Mouse (Mus musculus) liver, embryonic 13.5 days (tissue): ENCODE results near the gene Abcc4. TPM values are rescaled to one million over a fixed set of nuclear protein-coding genes. Genes with fewer than 3 reads are reported as not detected.
"Not testable (repeated sequence)": the region's sequence is repeated elsewhere in the genome, so short reads cannot be mapped to it uniquely, and the experiment has no call there.

Experiments
- ATAC-seq: fragments of 200-750 bp; cut with Nextera tagmentation; 2 replicates; pipeline ENCODE4 v1.8.0; 2017; ENCODE audit warnings: low read depth, mild to moderate bottlenecking, moderate number of reproducible peaks, moderate library complexity
- DNase-seq: peaks from one replicate; pipeline ENCODE4 v3.0.0; 2022
- H3K27ac ChIP-seq: fragments of 300-500 bp; sonication (generic); 2 replicates; pipeline ENCODE4 v1.5.1; 2015; ENCODE audit warnings: moderate library complexity, mild to moderate bottlenecking, inconsistent platforms
- H3K27me3 ChIP-seq: fragments of 300-500 bp; sonication (generic); 2 replicates; pipeline ENCODE4 v1.6.1; 2015; ENCODE audit warnings: mild to moderate bottlenecking, inconsistent platforms
- H3K36me3 ChIP-seq: fragments of 300-500 bp; sonication (generic); 2 replicates; pipeline ENCODE4 v1.6.1; 2015; ENCODE audit warnings: mild to moderate bottlenecking, inconsistent platforms
- H3K4me1 ChIP-seq: fragments of 300-500 bp; sonication (generic); replicated peaks from 2 replicates; pipeline ENCODE4 v1.6.1; 2015; ENCODE audit warnings: inconsistent platforms
- H3K4me2 ChIP-seq: fragments of 300-500 bp; sonication (generic); 2 replicates; pipeline ENCODE4 v1.6.1; 2015; ENCODE audit warnings: inconsistent platforms, mild to moderate bottlenecking, moderate library complexity
- H3K4me3 ChIP-seq: fragments of 300-500 bp; sonication (generic); replicated peaks from 2 replicates; pipeline ENCODE4 v1.5.1; 2015; ENCODE audit warnings: mild to moderate bottlenecking, inconsistent platforms
- H3K9ac ChIP-seq: fragments of 300-500 bp; sonication (generic); 2 replicates; pipeline ENCODE4 v1.6.1; 2015; ENCODE audit warnings: mild to moderate bottlenecking, inconsistent platforms
- H3K9me3 ChIP-seq: fragments of 300-500 bp; sonication (generic); replicated peaks from 2 replicates; pipeline ENCODE4 v1.6.1; 2016; ENCODE audit warnings: inconsistent platforms
- WGBS: fragments of 180-500 bp; shearing (Covaris S2); methylation state at CpG from one replicate; pipeline ENCODE4 v1.1.7; 2015; ENCODE audit not compliant: insufficient replicate concordance; 5-methylcytosine and 5-hydroxymethylcytosine counted together
- polyA plus RNA-seq: library from polyadenylated mRNA; unstranded; fragments of >200 nt; fragmentation: Nextera tagmentation; extraction: Ambion mirVana; gene quantifications from 2 replicates; pipeline ENCODE4 v1.2.1, GENCODE M21; 2015

Gene Abcc4
- polyA plus RNA-seq, 1 experiment from 2014 or later, result 1.7 TPM

- Histone ChIP-seq H3K4me3 (no peak overlapping the region), H3K4me2 (no peak overlapping the region), H3K4me1 (no peaks in the 10 kb centered on the region), H3K9me3 (no peaks in the 10 kb centered on the region), H3K9ac (no peak overlapping the region), H3K27me3 (no peaks in the 10 kb centered on the region), H3K27ac (no peak overlapping the region), H3K36me3 (no peaks in the 10 kb centered on the region)
- WGBS, result 75% methylated on average over 9 of the region's 9 CpGs
- DNase-seq (no peak), ATAC-seq (no peak)
These were observed 163.1 kb downstream of the Abcc4 start for GRCm38 (mm10) chr14:118542947-118543346.

GRCm38 (mm10) chr14:118531539-118531938, 174.5 kb downstream of the Abcc4 start:
- Histone ChIP-seq H3K9ac (no peak overlapping the region), H3K27me3 (no peaks in the 10 kb centered on the region), H3K36me3 (no peaks in the 10 kb centered on the region), H3K4me2 (no peak overlapping the region), H3K27ac (no peak overlapping the region), H3K4me3 (no peak overlapping the region), H3K9me3 (no peaks in the 10 kb centered on the region), H3K4me1 (peaks cover 8% of the 10 kb centered on the region)
- WGBS, result 45% methylated on average over 3 of the region's 3 CpGs
- ATAC-seq (peak; percentile 70), DNase-seq (no peak)

GRCm38 (mm10) chr14:118514280-118515031, 191.6 kb downstream of the Abcc4 start:
- ATAC-seq (no peak), DNase-seq (no peak)
- Histone ChIP-seq H3K36me3 (no peaks in the 10 kb centered on the region), H3K9me3 (no peaks in the 10 kb centered on the region), H3K27me3 (no peaks in the 10 kb centered on the region), H3K4me3 (no peak overlapping the region), H3K9ac (no peak overlapping the region), H3K4me1 (no peaks in the 10 kb centered on the region), H3K27ac (no peak overlapping the region), H3K4me2 (no peak overlapping the region)
- WGBS, result 51% methylated on average over 9 of the region's 9 CpGs

DNA sequence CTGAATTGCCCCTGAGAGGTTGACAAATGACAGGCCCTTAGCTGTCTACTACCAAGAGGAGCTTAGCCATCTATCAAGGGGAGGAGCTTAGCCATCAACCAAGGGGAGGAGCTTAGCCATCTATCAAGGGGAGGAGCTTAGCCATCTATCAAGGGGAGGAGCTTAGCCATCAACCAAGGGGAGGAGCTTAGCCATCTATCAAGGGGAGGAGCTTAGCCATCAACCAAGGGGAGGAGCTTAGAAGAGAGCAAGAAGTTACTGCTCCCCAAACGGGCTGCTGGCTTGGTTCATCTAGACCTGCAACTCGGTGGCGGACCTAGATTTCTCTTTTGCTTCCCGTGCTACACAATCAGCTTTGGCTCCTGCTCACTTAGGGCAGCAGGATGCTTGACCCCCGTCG, 194.3 kb downstream of the Abcc4 start:
- not testable (repeated sequence) for H3K27me3 ChIP-seq, ATAC-seq, H3K4me2 ChIP-seq, DNase-seq, H3K4me3 ChIP-seq, H3K9me3 ChIP-seq, H3K27ac ChIP-seq, H3K36me3 ChIP-seq, H3K4me1 ChIP-seq, H3K9ac ChIP-seq
- 82% methylated on average over 6 of the region's 6 CpGs for WGBS

DNA sequence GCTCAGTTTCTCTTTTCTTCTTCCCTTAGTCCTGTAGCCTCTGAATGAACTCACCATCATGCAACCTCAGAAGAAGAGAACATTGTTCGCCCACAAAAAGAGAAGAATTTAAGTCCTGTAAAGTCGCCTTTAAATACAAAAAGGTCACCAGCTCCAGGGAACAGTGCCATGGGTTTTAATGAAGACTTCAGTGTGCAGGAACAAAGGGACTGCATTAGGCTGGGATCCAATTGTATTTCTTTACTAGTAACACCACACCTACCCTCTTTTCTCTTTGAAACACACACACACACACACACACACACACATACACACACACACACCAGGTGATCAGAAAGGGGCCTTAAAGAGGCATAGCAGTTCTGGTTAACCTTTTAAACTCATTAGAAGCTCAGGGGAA, 195.2 kb downstream of the Abcc4 start:
- H3K9ac ChIP-seq, result no peak overlapping the region
- WGBS, result 60% methylated on average over 2 of the region's 2 CpGs
- no peaks in the 10 kb centered on the region for H3K9me3 ChIP-seq
- ATAC-seq (no peak), DNase-seq (no peak)
- no peak overlapping the region for H3K4me3 ChIP-seq
- H3K36me3 ChIP-seq, result no peaks in the 10 kb centered on the region
- H3K4me2 ChIP-seq, result no peak overlapping the region
- H3K27me3 ChIP-seq, result no peaks in the 10 kb centered on the region
- H3K27ac ChIP-seq, result no peak overlapping the region
- no peaks in the 10 kb centered on the region for H3K4me1 ChIP-seq

DNA sequence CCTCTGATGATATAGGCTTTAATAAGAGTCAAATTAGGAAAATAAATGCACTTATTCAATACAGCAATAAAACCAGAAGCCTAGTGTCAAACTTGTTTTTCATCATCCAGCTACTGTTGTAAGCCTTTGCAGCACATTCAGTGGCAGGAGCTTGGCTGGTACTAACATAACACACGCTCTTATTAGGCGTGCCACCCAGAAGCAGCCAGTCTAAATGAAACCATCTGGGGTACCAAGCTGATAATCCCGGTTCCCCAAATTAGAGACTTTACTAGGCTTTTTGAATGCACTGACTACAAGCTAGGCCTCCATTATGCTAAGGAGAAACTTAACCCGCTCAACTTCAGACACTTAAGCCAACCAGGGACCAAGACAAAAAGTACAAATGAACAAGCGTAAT, 195.8 kb downstream of the Abcc4 start:
- no peak overlapping the region for H3K4me3 ChIP-seq
- DNase-seq, result no peak
- no peaks in the 10 kb centered on the region for H3K9me3 ChIP-seq
- 80% methylated on average over 5 of the region's 5 CpGs for WGBS
- no peaks in the 10 kb centered on the region for H3K36me3 ChIP-seq
- no peak overlapping the region for H3K9ac ChIP-seq
- no peaks in the 10 kb centered on the region for H3K27me3 ChIP-seq
- H3K4me1 ChIP-seq, result no peaks in the 10 kb centered on the region
- ATAC-seq, result no peak
- no peak overlapping the region for H3K27ac ChIP-seq
- H3K4me2 ChIP-seq, result no peak overlapping the region

GRCm38 (mm10) chr14:118507829-118508228, 198.2 kb downstream of the Abcc4 start:
- H3K4me3 ChIP-seq, result no peak overlapping the region
- no peak overlapping the region for H3K4me2 ChIP-seq
- no peak overlapping the region for H3K27ac ChIP-seq
- H3K4me1 ChIP-seq, result no peaks in the 10 kb centered on the region
- no peaks in the 10 kb centered on the region for H3K9me3 ChIP-seq
- H3K9ac ChIP-seq, result no peak overlapping the region
- WGBS, result 70% methylated on average over 14 of the region's 14 CpGs
- H3K27me3 ChIP-seq, result no peaks in the 10 kb centered on the region
- DNase-seq (no peak), ATAC-seq (no peak)
- H3K36me3 ChIP-seq, result no peaks in the 10 kb centered on the region

DNA sequence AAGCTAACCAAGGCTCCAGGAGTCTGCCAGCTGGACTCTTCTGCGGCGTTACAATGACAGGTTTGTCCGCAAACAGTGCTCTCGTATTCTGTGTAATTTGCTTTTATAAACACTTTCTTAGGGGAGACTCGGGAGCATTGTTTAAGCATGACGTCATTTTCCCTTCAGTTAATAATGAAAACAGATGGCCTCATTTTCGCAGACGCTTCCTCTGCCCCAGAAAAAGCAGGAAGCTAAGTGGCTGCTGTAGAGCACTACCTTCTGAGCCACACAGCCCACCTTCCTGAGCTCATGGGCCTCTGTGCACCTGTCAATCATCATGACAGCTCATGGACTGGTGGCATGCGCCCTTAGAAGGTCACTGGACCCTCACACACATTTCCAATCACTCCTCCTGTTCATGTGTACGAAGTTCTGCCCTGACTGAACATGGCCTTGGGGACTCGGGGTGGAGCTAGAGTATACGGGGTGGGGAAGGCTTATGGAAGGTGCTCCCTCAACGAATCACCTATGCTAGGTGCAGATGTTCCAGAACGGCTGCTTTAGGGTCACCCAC, 199.3 kb downstream of the Abcc4 start:
- Histone ChIP-seq H3K9ac (no peak overlapping the region), H3K4me1 (no peaks in the 10 kb centered on the region), H3K4me2 (no peak overlapping the region), H3K27me3 (no peaks in the 10 kb centered on the region), H3K9me3 (no peaks in the 10 kb centered on the region), H3K36me3 (no peaks in the 10 kb centered on the region), H3K4me3 (no peak overlapping the region), H3K27ac (no peak overlapping the region)
- ATAC-seq (no peak), DNase-seq (no peak)
- WGBS, result 56% methylated on average over 14 of the region's 14 CpGs

GRCm38 (mm10) chr14:118496767-118497166, 209.3 kb downstream of the Abcc4 start:
- Histone ChIP-seq H3K9me3 (peaks cover 8% of the 10 kb centered on the region; the same call in 1 of the 2 replicates), H3K4me1 (no peaks in the 10 kb centered on the region), H3K4me3 (no peak overlapping the region), H3K36me3 (peaks cover 10% of the 10 kb centered on the region; the same call in 1 of the 2 replicates), H3K27me3 (no peaks in the 10 kb centered on the region), H3K9ac (no peak overlapping the region), H3K27ac (no peak overlapping the region), H3K4me2 (no peak overlapping the region)
- 63% methylated on average over 2 of the region's 2 CpGs for WGBS
- DNase-seq (no peak), ATAC-seq (no peak)

DNA sequence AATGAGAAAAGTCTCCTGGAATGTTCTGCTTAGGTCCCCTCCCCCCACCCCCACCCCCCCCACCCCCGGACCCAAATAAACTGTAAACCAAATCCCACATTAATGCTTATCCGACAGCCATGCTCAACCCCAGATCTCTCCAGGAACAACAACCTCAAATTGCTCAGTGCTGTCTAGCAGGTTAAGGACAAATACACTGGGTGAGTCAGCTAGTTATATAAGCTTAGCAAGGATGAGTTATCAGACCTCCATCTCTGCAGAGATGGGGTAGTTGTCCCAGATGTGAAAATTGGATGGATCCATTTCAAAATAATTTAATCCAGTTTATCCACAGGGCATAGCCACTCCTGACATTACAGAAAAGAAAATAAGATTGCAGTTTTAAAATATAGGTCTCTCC, 210.6 kb downstream of the Abcc4 start:
- Histone ChIP-seq H3K4me3 (no peak overlapping the region), H3K4me1 (no peaks in the 10 kb centered on the region), H3K36me3 (peaks cover 10% of the 10 kb centered on the region; the same call in 1 of the 2 replicates), H3K27me3 (no peaks in the 10 kb centered on the region), H3K9ac (no peak overlapping the region), H3K27ac (no peak overlapping the region), H3K9me3 (peaks cover 8% of the 10 kb centered on the region; the same call in 1 of the 2 replicates), H3K4me2 (no peak overlapping the region)
- DNase-seq (no peak), ATAC-seq (no peak)
- 77% methylated on average over 2 of the region's 2 CpGs for WGBS

GRCm38 (mm10) chr14:118491708-118492107, 214.3 kb downstream of the Abcc4 start:
- ATAC-seq, result no peak
- Histone ChIP-seq H3K36me3 (no peaks in the 10 kb centered on the region), H3K4me1 (no peaks in the 10 kb centered on the region), H3K4me2 (no peak overlapping the region), H3K27ac (no peak overlapping the region), H3K9me3 (no peaks in the 10 kb centered on the region), H3K27me3 (no peaks in the 10 kb centered on the region), H3K9ac (no peak overlapping the region), H3K4me3 (no peak overlapping the region)
- 76% methylated on average over 6 of the region's 6 CpGs for WGBS
- no peak for DNase-seq

- H3K27me3 ChIP-seq, result no peaks in the 10 kb centered on the region
- WGBS, result 48% methylated on average over 13 of the region's 13 CpGs
- ATAC-seq (no peak), DNase-seq (no peak)
- no peak overlapping the region for H3K4me3 ChIP-seq
- H3K9ac ChIP-seq, result no peak overlapping the region
- no peak overlapping the region for H3K27ac ChIP-seq
- H3K36me3 ChIP-seq, result no peaks in the 10 kb centered on the region
- H3K4me1 ChIP-seq, result no peaks in the 10 kb centered on the region
- no peaks in the 10 kb centered on the region for H3K9me3 ChIP-seq
- no peak overlapping the region for H3K4me2 ChIP-seq
These were observed 214.7 kb downstream of the Abcc4 start for GRCm38 (mm10) chr14:118491300-118491699.
